Mouse (Mus musculus): ENCODE data around the gene Zfp619. TPM values are rescaled to one million over a fixed set of nuclear protein-coding genes. Genes with fewer than 3 reads are reported as not detected.

The Zfp619 gene
- polyA plus RNA-seq (2012; rRNA removed): 0.13 and 0.16 TPM in 2 replicates

DNA sequence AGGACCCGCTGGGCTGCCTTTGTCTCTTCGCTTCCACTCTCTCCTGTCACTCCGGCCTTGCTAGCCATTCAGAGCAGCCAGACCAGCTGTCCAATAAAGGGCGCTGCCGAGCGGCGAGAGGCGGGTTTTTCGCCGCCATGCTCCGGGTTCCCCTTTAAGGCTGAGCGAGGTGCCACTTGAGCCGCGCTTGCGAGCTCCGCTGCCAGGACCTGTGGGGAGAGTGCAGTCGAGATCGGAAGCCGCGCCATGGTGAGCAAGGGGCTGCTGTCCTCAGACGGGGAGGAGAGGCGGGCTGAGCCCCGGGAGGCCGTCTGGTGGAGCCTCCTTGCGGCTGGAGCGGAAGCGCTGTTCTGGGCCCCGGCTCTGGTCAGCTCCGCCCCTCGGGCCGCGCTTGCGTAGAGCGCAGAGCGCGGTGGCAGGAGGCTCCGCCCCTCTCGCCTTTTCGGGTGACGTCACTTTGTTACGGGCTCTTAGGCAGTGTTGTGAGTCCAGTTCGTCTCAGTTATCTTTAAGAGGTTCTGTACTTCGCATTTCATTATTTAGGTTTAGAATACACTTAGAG lies at the start of gene Zfp619:
Zfp619 (plus strand) TSS at position 151 of the 562 bp plus-strand sequence.
- Histone ChIP-seq H3K27me3 (ENCODE audit: control insufficient read depth, insufficient read depth, low read length) (no peaks in the 10 kb centered on the region), H3K27ac (ENCODE audit: control insufficient read depth, insufficient read depth, low read depth, low read length) (peak within 1 kb of the TSS; percentile 97), H3K4me1 (ENCODE audit: control insufficient read depth, insufficient read depth, low read length) (no peaks in the 10 kb centered on the region; the same call in none of the 2 replicates), H3K36me3 (ENCODE audit: control insufficient read depth, insufficient read depth, low read length) (no peaks in the 10 kb centered on the region), H3K4me3 (ENCODE audit: control insufficient read depth, low read depth, low read length) (peak within 1 kb of the TSS; percentile 99)
- TF ChIP-seq POLR2A (IDR thresholded peaks at IDR 0.05; ENCODE audit: control insufficient read depth, low read depth, low read length): peak; percentile 77
- TF ChIP-seq CTCF (IDR thresholded peaks at IDR 0.05; ENCODE audit: control insufficient read depth, insufficient read depth, insufficient replicate concordance, low read depth, low read length): peak; percentile 45; the same call in 1 of the 2 replicates

DNA sequence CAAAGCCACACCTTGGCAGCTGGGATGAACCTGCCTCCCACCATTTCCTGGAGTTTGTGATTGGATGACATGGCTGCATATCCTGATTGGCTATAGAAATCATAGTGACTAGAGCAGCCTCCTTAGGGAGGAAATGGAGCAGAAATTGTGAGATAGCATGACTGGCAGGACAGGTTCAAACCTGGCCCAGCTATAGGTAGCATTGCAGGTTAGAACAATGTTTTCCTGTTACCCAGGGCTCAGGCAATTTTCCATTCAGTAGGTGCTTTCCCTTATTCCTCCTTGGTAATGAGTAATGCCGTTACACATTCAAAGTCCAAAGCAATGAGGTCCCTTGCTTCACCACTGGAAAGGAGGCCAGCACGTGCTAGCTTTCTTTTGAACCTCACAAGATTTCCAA lies 38.6 kb upstream of the Zfp619 start:
- H3K4me1 ChIP-seq (ENCODE audit: control insufficient read depth, insufficient read depth, low read length): no peaks in the 10 kb centered on the region
- H3K36me3 ChIP-seq (ENCODE audit: control insufficient read depth, insufficient read depth, low read length): no peaks in the 10 kb centered on the region
- no peak overlapping the region for H3K4me3 ChIP-seq (ENCODE audit: control insufficient read depth, low read depth, low read length)
- no peak overlapping the region for H3K27ac ChIP-seq (ENCODE audit: control insufficient read depth, insufficient read depth, low read depth, low read length)
- TF ChIP-seq POLR2A (IDR thresholded peaks at IDR 0.05; ENCODE audit: control insufficient read depth, low read depth, low read length) (no peak), CTCF (IDR thresholded peaks at IDR 0.05; ENCODE audit: control insufficient read depth, insufficient read depth, insufficient replicate concordance, low read depth, low read length) (no peak)
- H3K27me3 ChIP-seq (ENCODE audit: control insufficient read depth, insufficient read depth, low read length): no peaks in the 10 kb centered on the region

DNA sequence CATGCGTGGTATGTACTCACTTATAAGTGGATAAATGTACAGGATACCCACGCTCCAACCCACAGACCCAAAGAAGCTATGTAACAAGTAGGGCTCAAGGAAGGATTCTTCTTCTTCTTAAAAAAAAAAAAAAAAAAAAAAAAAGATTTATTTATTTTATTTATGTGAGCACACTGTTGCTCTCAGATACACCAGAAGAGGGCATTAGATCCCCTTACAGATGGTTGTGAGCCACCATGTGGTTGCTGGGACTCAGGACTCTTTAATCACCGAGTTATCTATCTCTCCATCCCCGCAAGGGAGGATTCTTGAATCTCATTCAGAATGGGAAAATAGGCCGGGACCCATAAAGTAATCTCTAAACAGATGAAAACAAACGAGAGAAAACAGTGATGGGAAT lies 33.2 kb upstream of the Zfp619 start:
- Histone ChIP-seq H3K4me3 (ENCODE audit: control insufficient read depth, low read depth, low read length) (no peak overlapping the region), H3K27ac (ENCODE audit: control insufficient read depth, insufficient read depth, low read depth, low read length) (no peak overlapping the region), H3K4me1 (ENCODE audit: control insufficient read depth, insufficient read depth, low read length) (0 out of 2 replicates have a peak, but pooled peaks cover 2% of the 10 kb centered on the region), H3K36me3 (ENCODE audit: control insufficient read depth, insufficient read depth, low read length) (no peaks in the 10 kb centered on the region), H3K27me3 (ENCODE audit: control insufficient read depth, insufficient read depth, low read length) (no peaks in the 10 kb centered on the region)
- no peak for TF ChIP-seq POLR2A (IDR thresholded peaks at IDR 0.05; ENCODE audit: control insufficient read depth, low read depth, low read length)
- TF ChIP-seq CTCF (IDR thresholded peaks at IDR 0.05; ENCODE audit: control insufficient read depth, insufficient read depth, insufficient replicate concordance, low read depth, low read length): no peak

DNA sequence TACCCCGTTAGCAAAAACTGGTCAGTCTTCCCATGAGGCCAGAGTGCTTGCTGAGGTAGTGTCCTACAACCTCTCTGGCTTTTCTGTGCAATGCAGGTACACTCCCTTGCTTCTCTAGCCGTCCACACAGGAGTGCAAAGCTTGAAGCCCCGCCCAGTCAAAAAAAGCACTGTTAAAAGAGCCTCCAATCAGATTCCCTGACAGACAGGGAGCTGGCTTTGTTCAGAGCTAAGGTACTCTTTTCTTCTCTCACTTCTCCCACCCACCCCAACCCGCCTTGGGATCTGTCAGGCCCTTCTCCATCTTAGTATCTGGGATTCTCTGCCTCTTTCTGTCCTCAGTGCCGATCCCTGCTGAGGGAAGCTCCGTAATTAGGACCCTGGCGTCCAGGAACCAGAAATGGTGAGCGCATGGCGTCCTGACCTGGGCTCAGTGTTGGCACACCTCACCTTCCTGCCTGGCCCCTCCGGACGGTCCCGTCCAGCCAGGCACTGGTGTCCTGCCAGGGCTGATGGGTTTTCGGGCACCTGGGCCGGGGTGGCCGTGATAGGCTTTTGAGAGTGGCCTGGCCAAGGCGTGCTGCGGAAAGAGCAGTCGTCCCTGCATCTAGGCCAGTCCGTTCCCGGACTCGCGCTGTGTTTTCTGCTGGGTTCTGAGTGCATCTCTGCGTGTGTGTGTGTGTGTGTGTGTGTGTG lies 30.3 kb upstream of the Zfp619 start:
- Histone ChIP-seq H3K27ac (ENCODE audit: control insufficient read depth, insufficient read depth, low read depth, low read length) (no peak overlapping the region), H3K4me3 (ENCODE audit: control insufficient read depth, low read depth, low read length) (peak overlapping the region; percentile 46), H3K36me3 (ENCODE audit: control insufficient read depth, insufficient read depth, low read length) (no peaks in the 10 kb centered on the region), H3K4me1 (ENCODE audit: control insufficient read depth, insufficient read depth, low read length) (0 out of 2 replicates have a peak, but pooled peaks cover 2% of the 10 kb centered on the region), H3K27me3 (ENCODE audit: control insufficient read depth, insufficient read depth, low read length) (no peaks in the 10 kb centered on the region)
- TF ChIP-seq CTCF (IDR thresholded peaks at IDR 0.05; ENCODE audit: control insufficient read depth, insufficient read depth, insufficient replicate concordance, low read depth, low read length): no peak
- no peak for TF ChIP-seq POLR2A (IDR thresholded peaks at IDR 0.05; ENCODE audit: control insufficient read depth, low read depth, low read length)

DNA sequence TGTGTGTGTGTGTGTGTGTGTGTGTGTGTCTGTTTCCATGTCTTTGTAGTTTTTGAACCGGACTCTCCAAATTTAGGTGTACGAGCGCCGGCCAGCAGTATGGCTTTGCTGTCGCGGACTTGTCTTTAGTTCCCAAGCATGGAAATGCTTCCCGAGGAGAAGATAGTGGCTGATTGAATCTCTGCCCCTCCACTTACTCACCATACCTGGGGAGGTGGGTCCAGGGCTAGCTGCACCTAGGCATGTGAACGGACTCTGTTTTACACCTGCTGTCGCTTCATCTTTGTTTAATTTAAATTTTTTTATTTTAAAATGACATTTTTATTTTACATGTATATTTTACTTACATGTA lies 29.7 kb upstream of the Zfp619 start:
- Histone ChIP-seq H3K4me1 (ENCODE audit: control insufficient read depth, insufficient read depth, low read length) (0 out of 2 replicates have a peak, but pooled peaks cover 2% of the 10 kb centered on the region), H3K27me3 (ENCODE audit: control insufficient read depth, insufficient read depth, low read length) (no peaks in the 10 kb centered on the region), H3K4me3 (ENCODE audit: control insufficient read depth, low read depth, low read length) (peak overlapping the region; percentile 46; the same call in 1 of the 2 replicates), H3K36me3 (ENCODE audit: control insufficient read depth, insufficient read depth, low read length) (no peaks in the 10 kb centered on the region), H3K27ac (ENCODE audit: control insufficient read depth, insufficient read depth, low read depth, low read length) (no peak overlapping the region)
- TF ChIP-seq POLR2A (IDR thresholded peaks at IDR 0.05; ENCODE audit: control insufficient read depth, low read depth, low read length) (no peak), CTCF (IDR thresholded peaks at IDR 0.05; ENCODE audit: control insufficient read depth, insufficient read depth, insufficient replicate concordance, low read depth, low read length) (no peak)

DNA sequence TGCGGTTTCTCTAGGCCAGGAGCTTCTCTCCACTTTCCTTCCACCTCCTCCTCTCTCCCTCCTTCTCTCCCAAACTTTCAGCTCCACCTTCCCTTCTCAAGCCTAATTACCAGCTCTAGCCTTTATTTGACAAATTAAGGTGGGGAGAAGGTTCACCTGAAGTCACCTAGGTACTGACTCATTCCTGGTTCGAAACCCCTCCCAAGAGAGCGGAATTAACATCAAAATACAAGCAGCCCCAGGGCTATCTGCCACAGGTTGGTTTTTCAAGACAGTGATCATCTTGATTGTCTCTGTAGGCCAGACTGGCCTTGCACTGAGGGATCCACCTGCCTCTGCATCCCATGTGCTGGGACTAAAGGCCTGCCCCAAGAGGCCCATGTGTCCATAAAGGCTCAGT lies 22.9 kb upstream of the Zfp619 start:
- Histone ChIP-seq H3K4me3 (ENCODE audit: control insufficient read depth, low read depth, low read length) (no peak overlapping the region), H3K27me3 (ENCODE audit: control insufficient read depth, insufficient read depth, low read length) (no peaks in the 10 kb centered on the region), H3K36me3 (ENCODE audit: control insufficient read depth, insufficient read depth, low read length) (no peaks in the 10 kb centered on the region), H3K27ac (ENCODE audit: control insufficient read depth, insufficient read depth, low read depth, low read length) (no peak overlapping the region), H3K4me1 (ENCODE audit: control insufficient read depth, insufficient read depth, low read length) (no peaks in the 10 kb centered on the region)
- TF ChIP-seq POLR2A (IDR thresholded peaks at IDR 0.05; ENCODE audit: control insufficient read depth, low read depth, low read length): no peak
- TF ChIP-seq CTCF (IDR thresholded peaks at IDR 0.05; ENCODE audit: control insufficient read depth, insufficient read depth, insufficient replicate concordance, low read depth, low read length): no peak

DNA sequence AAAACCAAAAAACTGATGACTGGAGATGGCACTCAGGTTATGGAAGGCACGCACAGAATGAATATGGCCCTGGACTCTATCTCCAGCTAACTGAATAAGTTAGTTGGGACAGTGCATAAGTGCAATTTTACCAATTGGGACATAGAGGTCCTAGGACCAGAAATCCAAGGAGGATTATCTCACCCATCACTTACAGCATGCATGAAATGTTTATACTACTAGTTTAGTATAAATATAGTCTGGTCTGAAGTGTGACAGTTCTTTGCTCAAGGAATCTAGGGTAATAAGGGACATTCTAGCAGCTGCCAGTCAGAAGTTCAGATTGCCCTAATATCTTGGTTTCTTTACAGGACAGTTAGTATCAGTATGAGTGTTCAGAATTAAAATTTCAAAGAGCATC lies 13.5 kb upstream of the Zfp619 start:
- no peaks in the 10 kb centered on the region for H3K4me1 ChIP-seq (ENCODE audit: control insufficient read depth, insufficient read depth, low read length)
- no peak overlapping the region for H3K4me3 ChIP-seq (ENCODE audit: control insufficient read depth, low read depth, low read length)
- no peaks in the 10 kb centered on the region for H3K36me3 ChIP-seq (ENCODE audit: control insufficient read depth, insufficient read depth, low read length)
- no peak overlapping the region for H3K27ac ChIP-seq (ENCODE audit: control insufficient read depth, insufficient read depth, low read depth, low read length)
- H3K27me3 ChIP-seq (ENCODE audit: control insufficient read depth, insufficient read depth, low read length): no peaks in the 10 kb centered on the region
- TF ChIP-seq POLR2A (IDR thresholded peaks at IDR 0.05; ENCODE audit: control insufficient read depth, low read depth, low read length) (no peak), CTCF (IDR thresholded peaks at IDR 0.05; ENCODE audit: control insufficient read depth, insufficient read depth, insufficient replicate concordance, low read depth, low read length) (no peak)

All from testis, adult 2 months (tissue).